Mouse (Mus musculus): ENCODE results near the gene Skap1.

- TF ChIP-seq CTCF (conservative IDR thresholded peaks at IDR 0.05; ENCODE audit: low read length) (no peak), NANOG (IDR thresholded peaks at IDR 0.05; ENCODE audit: borderline replicate concordance, low read length) (no peak)
These were observed 2.1 kb upstream of the Skap1 start for GRCm38 (mm10) chr11:96462191-96462752.

Data from E14TG2a.4 (cell line).